10 mouse cellular contexts compared by ENCODE assay signal in genomic region chr9:58823139-58823917, GRCm38 (mm10). TPM values are rescaled to one million over a fixed set of nuclear protein-coding genes. Genes with fewer than 3 reads are reported as not detected.
DNase-seq lines count a peak whose midpoint lies in the region; ATAC-seq and TF ChIP-seq lines count a peak whose summit lies in the region.
"Had no signal": no experiment of that assay in that cellular context is flagged by ENCODE, and none has a peak within 500 bp of the region (broad histone marks: within the 10 kb centered on the region; RNA-seq: fewer than 3 reads in every experiment).

Hcn4 (plus strand) TSS chr9:58823412.

- TF ChIP-seq CTCF in gastrocnemius, adult 2 months (IDR thresholded peaks at IDR 0.05) = no peak
- no peak for TF ChIP-seq CTCF in heart, postnatal 0 days (IDR thresholded peaks at IDR 0.05; ENCODE audit: low read depth)
- no peak for TF ChIP-seq CTCF in liver, embryonic 14.5 days (IDR thresholded peaks at IDR 0.05; ENCODE audit: low read depth)

- peak within 1 kb of the TSS; percentile 79 for H3K4me3 ChIP-seq in gastrocnemius, adult 2 months
- peak within 1 kb of the TSS; percentile 81 for H3K4me3 ChIP-seq in heart, postnatal 0 days (ENCODE audit: low read depth, low read length)
- H3K4me3 ChIP-seq in liver, embryonic 14.5 days (ENCODE audit: insufficient read depth in 1 of 2, low read depth in 2 of 2, low read length in 2 of 2) = peak within 1 kb of the TSS; percentile 25 to 46
- H3K4me3 ChIP-seq in stomach, embryonic 16.5 days (replicated peaks; ENCODE audit: low read length) = peak within 1 kb of the TSS; percentile 70

- WGBS in heart, postnatal 0 days = under 1% methylated on average over 54 of the region's 95 CpGs
- under 1% methylated on average over 78 of the region's 95 CpGs for WGBS in liver, embryonic 14.5 days (ENCODE audit: insufficient replicate concordance)
- under 1% methylated on average over 91 of the region's 95 CpGs for WGBS in stomach, embryonic 16.5 days

- peaks cover 4% of the 10 kb centered on the region for H3K4me1 ChIP-seq in heart, postnatal 0 days (ENCODE audit: control insufficient read depth, insufficient read depth)
- no peaks in the 10 kb centered on the region for H3K4me1 ChIP-seq in liver, embryonic 14.5 days (replicated peaks; ENCODE audit: control insufficient read depth in 2 of 2, insufficient read depth in 2 of 2, low read length in 1 of 2)
- peaks cover 12% of the 10 kb centered on the region for H3K4me1 ChIP-seq in stomach, embryonic 16.5 days (ENCODE audit: control insufficient read depth, insufficient read depth, low read length)

- peak within 1 kb of the TSS; percentile 99 for H3K4me2 ChIP-seq in heart, postnatal 0 days (ENCODE audit: low read depth, low read length)
- H3K4me2 ChIP-seq in liver, embryonic 14.5 days (ENCODE audit: low read depth) = peak within 1 kb of the TSS; percentile 58
- peak within 1 kb of the TSS; percentile 93 for H3K4me2 ChIP-seq in stomach, embryonic 16.5 days (ENCODE audit: low read depth, low read length)

- no peaks in the 10 kb centered on the region for H3K9me3 ChIP-seq in heart, postnatal 0 days (replicated peaks; ENCODE audit: control insufficient read depth, low read length)
- no peaks in the 10 kb centered on the region for H3K9me3 ChIP-seq in liver, embryonic 14.5 days (ENCODE audit: control insufficient read depth, low read length)
- H3K9me3 ChIP-seq in stomach, embryonic 16.5 days (replicated peaks; ENCODE audit: control insufficient read depth, low read length) = no peaks in the 10 kb centered on the region

- peak; percentile 41 for DNase-seq in gastrocnemius, adult 2 months
- DNase-seq in gastrocnemius, adult 8-10 months (ENCODE audit: low spot score in 2 of 2) = no peak
- peak; percentile 30 for DNase-seq in right cerebral cortex, postnatal 14 days
- DNase-seq in right cerebral cortex, adult 2 months (ENCODE audit: low spot score in 2 of 2) = no peak
- DNase-seq in heart, postnatal 0 days (ENCODE audit: low spot score) = no peak
- DNase-seq in liver, embryonic 14.5 days (ENCODE audit: low read depth in 3 of 3, low spot score in 3 of 3) = no peak
- no peak for DNase-seq in urinary bladder, postnatal 10 days (ENCODE audit: low spot score)

- peak within 1 kb of the TSS; percentile 7; the same call in 1 of the 2 replicates for H3K27ac ChIP-seq in gastrocnemius, adult 2 months
- peak within 1 kb of the TSS; percentile 52 for H3K27ac ChIP-seq in heart, postnatal 0 days (ENCODE audit: low read depth)
- no peak within 1 kb of the TSS for H3K27ac ChIP-seq in liver, embryonic 14.5 days
- H3K27ac ChIP-seq in stomach, embryonic 16.5 days (ENCODE audit: low read length) = no peak within 1 kb of the TSS

- intact Hi-C loops in gastrocnemius, adult 2 months (cut with DNase I) = no loop called here

- no peak for TF ChIP-seq EP300 in heart, postnatal 0 days (IDR thresholded peaks at IDR 0.05; ENCODE audit: low read depth)
- TF ChIP-seq EP300 in liver, embryonic 14.5 days (IDR thresholded peaks at IDR 0.05; ENCODE audit: low read depth) = no peak

- H3K9ac ChIP-seq in heart, postnatal 0 days (replicated peaks; ENCODE audit: low read depth, low read length) = peak within 1 kb of the TSS; percentile 51
- H3K9ac ChIP-seq in liver, embryonic 14.5 days (replicated peaks) = no peak within 1 kb of the TSS
- H3K9ac ChIP-seq in stomach, embryonic 16.5 days (ENCODE audit: low read length) = peak within 1 kb of the TSS; percentile 68

- peaks cover 60% of the 10 kb centered on the region for H3K27me3 ChIP-seq in heart, postnatal 0 days (ENCODE audit: control insufficient read depth, insufficient read depth, low read length)
- H3K27me3 ChIP-seq in liver, embryonic 14.5 days (ENCODE audit: control insufficient read depth, insufficient read depth, low read length) = peaks cover 62% of the 10 kb centered on the region
- peaks cover 43% of the 10 kb centered on the region for H3K27me3 ChIP-seq in stomach, embryonic 16.5 days (ENCODE audit: control insufficient read depth, insufficient read depth, low read length)

- ATAC-seq in heart, postnatal 0 days (ENCODE audit: insufficient read depth, low read depth) = peak; percentile 28; the same call in 1 of the 2 replicates
- ATAC-seq in liver, embryonic 14.5 days (ENCODE audit: insufficient read depth) = no peak
- ATAC-seq in stomach, embryonic 16.5 days (ENCODE audit: insufficient read depth, low FRiP score) = peak; percentile 37; the same call in 1 of the 2 replicates

- H3K36me3 ChIP-seq in heart, postnatal 0 days (replicated peaks; ENCODE audit: control insufficient read depth, insufficient read depth, low read length) = no peaks in the 10 kb centered on the region
- H3K36me3 ChIP-seq in liver, embryonic 14.5 days (replicated peaks; ENCODE audit: control insufficient read depth, insufficient read depth, low read depth) = no peaks in the 10 kb centered on the region
- no peaks in the 10 kb centered on the region for H3K36me3 ChIP-seq in stomach, embryonic 16.5 days (ENCODE audit: control insufficient read depth, insufficient read depth, low read length)
- H3K36me3 ChIP-seq: G1E had no signal

RNA-seq across cellular contexts. Expression of gene Hcn4, which starts in this region (rescaled TPM):
- 1 to 10 TPM; 1.5 to 2.3 TPM for total RNA-seq in gastrocnemius, adult 2 months (2021)
- 1 to 10 TPM; 2.4 to 6.5 (median 4.1) TPM for total RNA-seq in gastrocnemius, adult 8-10 months (2022)
- total RNA-seq in heart, postnatal 0 days (2014; rRNA removed; ENCODE audit: low replicate concordance) = 7.4 and 10.9 TPM in 2 replicates
- polyA plus RNA-seq in heart, postnatal 0 days (2015; fragmentation: Nextera tagmentation; extraction: Ambion mirVana) = 0.61 and 0.99 TPM in 2 replicates
- 0.01 and 0.02 TPM in 2 replicates for polyA plus RNA-seq in liver, embryonic 14.5 days (2012; rRNA removed)
- polyA plus RNA-seq in liver, embryonic 14.5 days (2014; fragmentation: Nextera tagmentation; extraction: Ambion mirVana) = not detected in 2 replicates
- polyA plus RNA-seq in stomach, embryonic 16.5 days (2015; fragmentation: Nextera tagmentation; extraction: Ambion mirVana) = 0.10 and 0.15 TPM in 2 replicates
- total RNA-seq: hematopoietic stem cell, adult 5-6 weeks had no signal
- polyA plus RNA-seq: G1E had no signal

Comparison
In these comparisons a context has a peak if more than half of its experiments do, and no peak if none do; other contexts are left out.
1. DNase-seq: peak in gastrocnemius, adult 2 months (single experiment) and right cerebral cortex, postnatal 14 days (single experiment); none in gastrocnemius, adult 8-10 months (0 of 2), right cerebral cortex, adult 2 months (0 of 2), heart, postnatal 0 days (single experiment), liver, embryonic 14.5 days (0 of 3) and urinary bladder, postnatal 10 days (single experiment).
2. Peak in ATAC-seq, H3K4me3 ChIP-seq, H3K9ac ChIP-seq and H3K4me2 ChIP-seq in stomach, embryonic 16.5 days; RNA of the gene not detected or under 1 TPM.
3. H3K27ac ChIP-seq: peak in gastrocnemius, adult 2 months (single experiment) and heart, postnatal 0 days (single experiment); none in liver, embryonic 14.5 days (single experiment) and stomach, embryonic 16.5 days (single experiment).
4. Peak in every context shown above with its lines, with median percentiles within 50 percentile points of each other: H3K4me3 ChIP-seq and H3K4me2 ChIP-seq.